Mouse (Mus musculus) mature B cell (primary cell): ENCODE data around the gene Zbtb12.
"Not testable (repeated sequence)": the region's sequence is repeated elsewhere in the genome, so short reads cannot be mapped to it uniquely, and the experiment has no call there.

ENCODE experiments used
- in situ Hi-C: fragments of 300-500 bp; cut with MboI; formaldehyde crosslinking; loops from 2 replicates; pipeline ENCODE4 v1.14.3; 2019

Zbtb12 gene

GRCm38 (mm10) chr17:34874321-34874720 lies 5.0 kb upstream of the Zbtb12 start:
- in situ Hi-C loops = no loop called here

DNA sequence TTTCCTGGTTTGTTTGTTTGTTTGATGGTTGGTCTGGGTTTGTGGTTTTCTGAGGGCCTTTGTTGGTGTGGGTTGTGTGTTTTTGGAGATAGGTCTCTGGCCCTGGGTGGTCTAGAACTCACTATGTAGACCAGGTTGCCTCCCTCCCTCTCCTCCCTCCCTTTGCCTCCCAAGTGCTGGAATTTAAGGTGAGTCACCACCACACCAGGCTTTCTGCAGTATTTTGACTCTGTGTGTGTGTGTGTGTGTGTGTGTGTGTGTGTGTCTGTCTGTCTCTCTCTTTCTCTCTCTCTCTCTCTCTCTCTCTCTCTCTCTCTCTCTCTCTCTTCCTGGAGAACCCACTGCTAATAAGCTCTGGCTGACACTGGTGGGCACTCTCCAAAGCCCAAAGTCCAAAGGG lies 1.9 kb downstream of the Zbtb12 start:
- in situ Hi-C loops = no loop called here

- in situ Hi-C loops = no loop called here
Measured at GRCm38 (mm10) chr17:34881683-34882310, 2.5 kb downstream of the Zbtb12 start, which contains the start of gene Gm20547. Gm20547 (minus strand) TSS chr17:34882042.

DNA sequence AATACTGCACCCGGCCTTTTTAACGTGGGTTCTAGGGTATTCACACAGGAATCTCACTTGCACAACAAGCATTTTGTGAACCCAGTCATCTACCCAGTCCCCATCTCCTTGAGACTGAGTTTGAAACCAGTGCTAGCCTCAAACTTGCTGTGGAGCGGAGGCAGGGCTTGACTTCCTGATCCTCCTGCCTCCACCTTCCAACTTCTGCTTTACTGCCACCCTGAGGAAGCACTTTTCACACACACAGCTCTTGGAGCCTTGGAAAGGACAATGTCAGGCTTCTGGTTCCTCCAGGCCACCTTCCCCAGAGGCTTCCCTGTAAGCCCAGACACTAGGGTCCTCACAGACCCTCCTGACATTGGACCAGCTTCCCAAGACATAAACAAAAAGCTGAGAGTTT lies 4.0 kb downstream of the Zbtb12 start:
- in situ Hi-C loops = no loop called here

- in situ Hi-C loops = no loop called here
Measured at GRCm38 (mm10) chr17:34884704-34885103, 5.4 kb downstream of the Zbtb12 start.

- in situ Hi-C loops = no loop called here
Measured at GRCm38 (mm10) chr17:34885615-34886014, 6.3 kb downstream of the Zbtb12 start.

- in situ Hi-C loops = no loop called here
Measured at GRCm38 (mm10) chr17:34887942-34888341, 8.7 kb downstream of the Zbtb12 start.

- in situ Hi-C loops = no loop called here
Measured at GRCm38 (mm10) chr17:34890074-34890743, 10.9 kb downstream of the Zbtb12 start.

DNA sequence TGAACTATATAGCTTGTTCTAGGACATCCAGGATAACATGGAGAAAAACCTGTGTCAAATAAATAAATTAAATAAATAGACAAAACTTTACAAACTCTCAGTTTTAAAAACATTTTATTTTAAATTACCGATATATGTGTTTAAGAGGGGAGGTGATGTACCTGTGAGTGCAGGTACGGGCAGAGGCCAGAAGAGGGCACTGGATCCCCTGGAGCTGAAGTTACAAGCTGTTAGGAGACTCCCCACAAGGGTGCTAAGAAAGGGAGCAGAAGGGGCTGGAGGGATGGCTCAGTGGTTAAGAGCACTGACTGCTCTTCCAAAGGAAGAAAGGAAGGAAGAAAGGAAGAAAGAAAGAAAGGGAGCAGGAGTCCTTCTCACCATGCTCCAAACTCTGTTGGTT lies 12.1 kb downstream of the Zbtb12 start:
- in situ Hi-C loops = no loop called here

- in situ Hi-C loops = no loop called here
Measured at GRCm38 (mm10) chr17:34893072-34893824, 14.0 kb downstream of the Zbtb12 start.

- in situ Hi-C loops = no loop called here
Measured at GRCm38 (mm10) chr17:34894074-34894597, 14.9 kb downstream of the Zbtb12 start.

DNA sequence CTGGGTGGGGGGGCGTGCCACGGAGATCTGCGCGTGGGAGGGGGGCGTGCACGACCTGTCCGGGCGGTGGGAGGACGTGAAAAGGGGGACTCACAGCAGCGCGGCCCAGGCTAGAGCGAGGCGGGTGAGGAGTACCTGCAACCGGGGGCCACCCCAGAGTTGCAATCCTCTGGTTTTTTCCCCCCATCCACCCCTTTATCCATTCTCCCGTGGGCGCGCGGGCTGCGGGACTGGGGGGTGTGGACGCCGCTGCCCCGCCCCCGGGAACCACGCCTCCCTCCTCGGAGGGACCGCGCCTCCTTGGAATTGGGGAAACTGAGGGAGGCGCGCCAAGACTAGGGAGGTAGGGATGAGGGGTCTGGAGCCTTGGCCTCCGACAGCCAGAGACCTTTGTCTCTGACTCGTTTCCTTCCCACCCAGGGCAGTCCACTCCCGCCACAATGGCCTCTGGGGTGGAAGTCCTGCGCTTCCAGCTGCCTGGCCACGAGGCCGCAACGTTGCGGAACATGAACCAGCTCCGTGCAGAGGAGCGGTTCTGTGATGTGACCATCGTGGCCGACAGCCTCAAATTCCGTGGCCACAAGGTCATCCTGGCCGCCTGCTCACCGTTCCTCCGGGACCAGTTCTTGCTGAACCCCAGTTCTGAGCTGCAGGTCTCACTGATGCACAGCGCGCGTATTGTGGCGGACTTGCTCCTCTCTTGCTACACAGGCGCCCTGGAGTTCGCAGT lies 15.7 kb downstream of the Zbtb12 start:
- in situ Hi-C loops = no loop called here

- in situ Hi-C loops = no loop called here
Measured at GRCm38 (mm10) chr17:34895724-34896123, 16.4 kb downstream of the Zbtb12 start.

GRCm38 (mm10) chr17:34896366-34896765 lies 17.1 kb downstream of the Zbtb12 start:
- in situ Hi-C loops = no loop called here

DNA sequence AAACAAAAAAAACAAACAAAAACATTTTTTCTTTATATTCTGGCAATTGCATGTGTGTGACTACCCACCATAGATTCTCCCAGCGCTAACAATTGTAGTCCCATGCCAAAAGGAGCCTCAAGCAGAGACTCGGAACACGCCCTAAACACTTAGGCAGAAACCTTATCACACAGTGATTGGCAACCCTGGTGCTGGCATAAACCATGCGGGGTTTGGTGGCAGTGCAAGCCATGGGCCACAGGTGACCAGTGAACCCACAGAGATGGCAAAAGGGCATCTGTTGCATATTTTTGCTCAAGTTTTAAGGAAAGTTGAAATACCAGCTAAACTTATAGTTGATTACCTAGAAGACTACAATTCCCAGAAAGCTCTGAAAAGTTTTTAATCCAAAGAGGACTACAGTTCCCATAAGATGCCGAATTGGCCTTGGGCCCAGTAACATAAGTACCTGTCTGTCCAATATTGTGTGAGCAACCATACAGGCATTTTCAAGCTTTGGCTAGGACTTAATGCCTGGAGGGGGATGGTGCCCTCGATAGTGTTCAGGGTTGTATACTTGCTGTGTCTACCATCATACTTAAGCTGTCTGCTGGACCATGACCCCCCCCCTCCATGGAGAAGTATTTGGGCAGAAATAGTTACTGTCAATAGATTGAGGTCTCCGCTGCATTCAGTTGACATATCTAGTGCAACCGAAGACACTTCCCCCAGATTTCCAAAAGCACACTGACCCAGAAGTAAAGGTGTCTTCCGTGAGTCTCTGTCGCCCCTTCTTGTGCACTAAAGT lies 18.3 kb downstream of the Zbtb12 start:
- in situ Hi-C loops = no loop called here

DNA sequence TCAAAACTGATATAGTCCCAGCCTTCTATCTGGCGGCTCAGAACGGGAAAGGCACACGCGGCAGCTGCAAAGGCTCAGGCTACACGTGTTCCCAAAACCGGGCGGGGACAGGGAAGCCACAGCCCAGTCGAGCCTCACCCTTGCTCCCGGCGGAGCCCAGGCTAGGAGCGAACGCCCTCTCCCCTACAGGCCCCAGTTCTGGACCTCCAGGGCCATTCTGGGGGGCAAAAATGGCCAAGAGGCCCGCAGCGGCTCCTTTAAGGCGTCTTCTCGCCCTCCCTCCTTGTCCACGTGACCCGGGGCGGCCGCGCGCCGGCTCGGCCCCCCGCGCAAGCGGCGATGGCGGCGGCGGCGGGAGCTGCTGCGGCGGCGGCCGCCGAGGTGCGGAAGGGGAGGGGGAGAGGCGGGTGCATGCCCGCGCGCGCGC lies 18.9 kb downstream of the Zbtb12 start, which contains the start of the genes C2 and Ehmt2:
Gene C2, minus strand, starts transcription at position 106 of the 427 bp plus-strand sequence.
Gene Ehmt2, plus strand, starts transcription at position 310 of the 427 bp plus-strand sequence.
- in situ Hi-C loops = no loop called here

- in situ Hi-C loops = no loop called here
Measured at GRCm38 (mm10) chr17:34898706-34899052, 19.4 kb downstream of the Zbtb12 start.

GRCm38 (mm10) chr17:34899053-34899889 lies 20.0 kb downstream of the Zbtb12 start:
- in situ Hi-C loops = no loop called here

DNA sequence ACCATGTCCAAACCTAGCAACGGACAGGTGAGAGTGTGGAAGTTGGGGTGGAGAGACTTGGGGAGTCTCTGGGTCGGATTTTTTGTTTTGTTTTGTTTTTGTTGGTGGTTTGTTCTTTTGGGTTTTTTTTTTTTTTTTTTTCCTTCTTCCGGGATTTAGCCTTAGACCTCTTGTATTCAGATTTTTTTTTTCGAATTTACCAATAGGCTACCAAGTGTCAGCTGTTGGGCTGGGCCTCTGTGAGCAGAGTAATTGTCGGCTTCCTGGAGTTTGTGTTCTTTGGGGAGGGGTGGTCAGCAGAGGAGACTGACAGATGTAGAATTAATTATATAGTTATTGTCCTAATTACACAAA lies 20.6 kb downstream of the Zbtb12 start:
- in situ Hi-C loops = no loop called here

- in situ Hi-C loops = not testable (repeated sequence)
Measured at GRCm38 (mm10) chr17:34900826-34901225, 21.5 kb downstream of the Zbtb12 start.
